Mouse (Mus musculus): Measurements from ENCODE around the gene Atp5d.

GRCm38 (mm10) chr10:80162716-80163299 is 24.4 kb downstream of the Atp5d start:
- TF ChIP-seq CTCF (IDR thresholded peaks at IDR 0.05; ENCODE audit: borderline replicate concordance, control insufficient read depth, extremely low read depth, insufficient read depth, low read length, poor library complexity) (no peak), POLR2A (IDR thresholded peaks at IDR 0.05; ENCODE audit: control insufficient read depth, extremely low read depth, insufficient read depth, low read length, poor library complexity) (no peak)
